Mouse (Mus musculus) megakaryocyte, embryonic 14.5 days (primary cell): Measurements from ENCODE around the gene Galnt2.

Experiments
- FLI1 ChIP-seq: IDR thresholded peaks from 2 replicates; pipeline ENCODE4 v1.6.1; 2012; ENCODE audit warnings: low read length, inconsistent platforms, mixed read lengths
- GATA1 ChIP-seq: IDR thresholded peaks from 3 replicates; pipeline ENCODE4 v1.6.1; 2012; ENCODE audit warnings: mixed read lengths, low read length, inconsistent platforms, borderline replicate concordance

- TF ChIP-seq GATA1 (no peak), FLI1 (no peak)
Measured at GRCm38 (mm10) chr8:124348087-124348486, 116.9 kb downstream of the Galnt2 start.
